Mouse (Mus musculus): ENCODE data around the gene Ece2.

- no peak for TF ChIP-seq CTCF (IDR thresholded peaks at IDR 0.05; ENCODE audit: low read depth, low read length)
- no peak for TF ChIP-seq TAL1 (conservative IDR thresholded peaks at IDR 0.05; ENCODE audit: low read depth, low read length)
Measured at GRCm38 (mm10) chr16:20623211-20623610, 6.4 kb upstream of the Ece2 start.

Data from G1E (cell line).